Mouse (Mus musculus): ENCODE measurements around the gene Wfdc9. TPM values are rescaled to one million over a fixed set of nuclear protein-coding genes. Genes with fewer than 3 reads are reported as not detected.
"Not testable (repeated sequence)": the region's sequence is repeated elsewhere in the genome, so short reads cannot be mapped to it uniquely, and the experiment has no call there.

Wfdc9 gene
- polyA plus RNA-seq, 1 experiment from 2014 or later = not detected

DNA sequence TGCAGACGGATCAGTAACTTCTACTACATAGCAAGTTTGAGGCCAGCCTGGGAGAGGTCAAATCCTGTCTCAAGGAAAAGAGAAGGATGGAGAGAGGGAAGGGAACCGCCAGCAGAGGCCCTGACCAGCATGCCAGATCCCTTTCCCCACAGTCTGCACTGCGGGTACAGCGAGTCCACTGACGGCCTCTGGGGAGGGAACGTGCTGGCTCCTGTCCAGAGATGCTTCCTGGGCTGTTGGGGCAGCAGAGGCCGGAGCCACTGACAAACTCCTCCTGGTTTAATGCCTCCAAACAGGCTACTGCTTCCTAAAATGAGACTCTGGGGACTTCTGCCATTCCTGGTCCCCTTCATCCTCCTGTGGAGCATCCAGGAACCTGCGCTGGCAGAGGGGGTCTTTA is 42.9 kb downstream of the Wfdc9 start, which contains the start of the genes Wfdc6b and Wfdc8:
Wfdc6b (plus strand) TSS at position 52 of the 400 bp plus-strand sequence.
Wfdc8 (minus strand) TSS at position 156 of the 400 bp plus-strand sequence.
- not testable (repeated sequence) for H3K4me1 ChIP-seq; H3K4me2 ChIP-seq; H3K27ac ChIP-seq; ATAC-seq; H3K4me3 ChIP-seq; H3K27me3 ChIP-seq (replicated peaks); H3K36me3 ChIP-seq; H3K9ac ChIP-seq; H3K9me3 ChIP-seq (replicated peaks)
- WGBS (ENCODE audit: insufficient replicate concordance) = 61% methylated on average over 8 of the region's 8 CpGs

DNA sequence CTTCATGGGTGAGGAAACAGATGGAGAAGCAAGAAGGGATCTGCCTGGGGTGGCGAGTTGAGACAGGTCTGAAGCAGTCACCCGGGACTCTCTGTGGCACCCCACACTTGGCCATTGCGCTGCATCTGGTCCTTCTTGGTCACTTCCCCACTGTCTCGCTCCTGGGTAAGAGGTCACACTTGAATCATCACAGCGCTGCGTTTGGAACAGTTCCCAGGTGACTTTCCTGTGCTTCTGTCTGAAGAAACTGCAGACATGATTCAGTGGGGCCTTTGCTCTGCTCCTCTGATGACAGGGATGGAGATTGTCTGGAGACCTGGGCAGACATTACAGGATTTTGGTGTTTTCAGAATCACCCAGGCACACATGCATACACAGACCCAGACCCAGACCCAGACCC is 47.6 kb downstream of the Wfdc9 start:
- Histone ChIP-seq H3K4me1 (no peaks in the 10 kb centered on the region), H3K9ac (no peak overlapping the region), H3K36me3 (no peaks in the 10 kb centered on the region), H3K9me3 (replicated peaks) (peaks cover 1% of the 10 kb centered on the region; the same call in 1 of the 2 replicates), H3K27ac (no peak overlapping the region), H3K4me2 (no peak overlapping the region), H3K27me3 (replicated peaks) (0 out of 2 replicates have a peak, but pooled peaks cover 4% of the 10 kb centered on the region), H3K4me3 (no peak overlapping the region)
- ATAC-seq = no peak
- WGBS (ENCODE audit: insufficient replicate concordance) = 56% methylated on average over 6 of the region's 6 CpGs

DNA sequence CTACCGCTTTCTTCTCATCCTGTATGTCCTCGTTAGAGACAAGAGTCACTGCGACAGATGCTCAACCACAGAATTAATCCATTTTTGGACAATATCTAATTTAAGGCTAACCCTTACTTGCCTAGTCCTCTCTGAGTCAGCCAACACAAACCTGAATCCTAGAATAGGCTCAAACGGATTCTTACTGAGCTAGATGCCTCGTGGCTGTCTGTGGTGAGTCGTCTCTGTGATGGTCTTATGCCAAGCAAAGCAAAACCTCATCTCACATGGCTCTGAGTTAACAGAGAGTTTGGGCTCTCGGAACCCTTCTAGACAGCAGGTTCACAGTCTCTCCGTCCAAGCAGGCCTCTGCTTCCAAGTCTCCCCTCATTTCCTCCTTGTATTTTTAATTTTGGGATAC is 52.0 kb downstream of the Wfdc9 start:
- H3K27me3 ChIP-seq (replicated peaks) = 0 out of 2 replicates have a peak, but pooled peaks cover 4% of the 10 kb centered on the region
- H3K9ac ChIP-seq = no peak overlapping the region
- H3K4me3 ChIP-seq = no peak overlapping the region
- WGBS (ENCODE audit: insufficient replicate concordance) = 76% methylated on average over 8 of the region's 8 CpGs
- ATAC-seq = no peak
- H3K4me1 ChIP-seq = no peaks in the 10 kb centered on the region
- no peak overlapping the region for H3K4me2 ChIP-seq
- no peaks in the 10 kb centered on the region for H3K36me3 ChIP-seq
- H3K27ac ChIP-seq = no peak overlapping the region
- peaks cover 10% of the 10 kb centered on the region for H3K9me3 ChIP-seq (replicated peaks)

DNA sequence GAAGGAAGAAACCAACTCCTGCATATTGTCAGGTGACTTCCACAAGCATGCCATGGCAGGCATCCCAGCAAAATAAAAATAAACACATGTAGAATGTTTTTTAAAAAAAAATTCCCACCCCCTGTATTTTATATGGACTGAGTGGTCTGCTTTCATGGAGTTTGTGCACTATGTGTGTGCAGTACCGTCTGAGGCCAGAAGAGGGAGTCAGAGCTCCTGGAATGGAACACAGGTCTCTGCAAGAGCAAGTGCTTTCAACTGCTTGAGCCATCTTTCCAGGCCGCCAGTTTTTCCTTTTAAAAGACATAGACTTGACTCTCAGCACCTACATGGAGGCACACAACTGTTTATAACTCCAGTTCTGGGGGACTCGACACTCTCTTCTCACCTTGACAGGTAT is 52.9 kb downstream of the Wfdc9 start:
- ATAC-seq = no peak
- Histone ChIP-seq H3K4me2 (no peak overlapping the region), H3K9me3 (replicated peaks) (peaks cover 10% of the 10 kb centered on the region), H3K4me3 (no peak overlapping the region), H3K4me1 (no peaks in the 10 kb centered on the region), H3K27me3 (replicated peaks) (0 out of 2 replicates have a peak, but pooled peaks cover 4% of the 10 kb centered on the region), H3K9ac (no peak overlapping the region), H3K36me3 (no peaks in the 10 kb centered on the region), H3K27ac (no peak overlapping the region)
- 54% methylated on average over 3 of the region's 3 CpGs for WGBS (ENCODE audit: insufficient replicate concordance)

DNA sequence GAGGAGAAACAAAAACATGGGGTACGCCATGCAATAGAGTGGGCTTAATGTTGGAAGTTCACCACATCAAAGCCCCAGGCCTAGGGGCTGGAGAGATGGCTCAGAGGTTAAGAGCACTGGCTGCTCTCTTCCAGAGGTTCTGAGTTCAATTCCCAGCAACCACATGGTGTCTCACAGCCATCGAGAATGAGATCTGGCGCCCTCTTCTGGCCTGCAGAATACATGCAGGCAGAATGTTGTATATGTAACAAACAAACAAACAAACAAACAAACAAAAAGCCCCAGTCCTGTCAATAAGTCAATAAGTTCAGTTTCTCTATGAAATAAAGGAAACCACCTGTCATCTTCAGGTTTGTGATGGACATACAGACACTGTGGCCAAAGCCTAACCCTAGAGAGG is 56.2 kb downstream of the Wfdc9 start:
- H3K9ac ChIP-seq = no peak overlapping the region
- H3K27ac ChIP-seq = no peak overlapping the region
- H3K27me3 ChIP-seq (replicated peaks) = no peaks in the 10 kb centered on the region
- H3K4me3 ChIP-seq = no peak overlapping the region
- ATAC-seq = no peak
- H3K36me3 ChIP-seq = no peaks in the 10 kb centered on the region
- peaks cover 10% of the 10 kb centered on the region for H3K9me3 ChIP-seq (replicated peaks)
- WGBS (ENCODE audit: insufficient replicate concordance) = 46% methylated on average over 3 of the region's 3 CpGs
- H3K4me2 ChIP-seq = no peak overlapping the region
- no peaks in the 10 kb centered on the region for H3K4me1 ChIP-seq

Other genes with a start within 250 kb of the Wfdc9 start
- 31.3 and 31.8 TPM in 2 replicates for gene Sdc4, start 212.7 kb downstream of the Wfdc9 start, polyA plus RNA-seq (2016; fragmentation: Nextera tagmentation; extraction: Ambion mirVana)
- 36.1 and 37.9 TPM in 2 replicates for gene Sys1, start 199.6 kb downstream of the Wfdc9 start, polyA plus RNA-seq (2016; fragmentation: Nextera tagmentation; extraction: Ambion mirVana)
- gene Gm20458, start 195.6 kb downstream of the Wfdc9 start, polyA plus RNA-seq (2016; fragmentation: Nextera tagmentation; extraction: Ambion mirVana) = 4.7 and 5.2 TPM in 2 replicates
- not detected in 2 replicates for gene Trp53tg5, start 182.9 kb downstream of the Wfdc9 start, polyA plus RNA-seq (2016; fragmentation: Nextera tagmentation; extraction: Ambion mirVana)
- gene Dbndd2, start 170.5 kb downstream of the Wfdc9 start, polyA plus RNA-seq (2016; fragmentation: Nextera tagmentation; extraction: Ambion mirVana) = 0.94 and 1.7 TPM in 2 replicates
- gene Pigt, start 159.1 kb downstream of the Wfdc9 start, polyA plus RNA-seq (2016; fragmentation: Nextera tagmentation; extraction: Ambion mirVana) = 29.7 and 30.3 TPM in 2 replicates
- 2.1 and 3.2 TPM in 2 replicates for gene Wfdc2, start 94.2 kb downstream of the Wfdc9 start, polyA plus RNA-seq (2016; fragmentation: Nextera tagmentation; extraction: Ambion mirVana)
- not detected in 2 replicates for gene Spint3, start 83.1 kb downstream of the Wfdc9 start, polyA plus RNA-seq (2016; fragmentation: Nextera tagmentation; extraction: Ambion mirVana)
- 0.26 TPM in 1 of 2 replicates, not detected in the other for gene Wfdc6a, start 71.1 kb downstream of the Wfdc9 start, polyA plus RNA-seq (2016; fragmentation: Nextera tagmentation; extraction: Ambion mirVana)
- not detected in 2 replicates for gene Eppin, start 63.0 kb downstream of the Wfdc9 start, polyA plus RNA-seq (2016; fragmentation: Nextera tagmentation; extraction: Ambion mirVana)
- gene Wfdc6b, start 43.1 kb downstream of the Wfdc9 start, polyA plus RNA-seq (2016; fragmentation: Nextera tagmentation; extraction: Ambion mirVana) = not detected in 2 replicates
- gene Wfdc8, start 43.0 kb downstream of the Wfdc9 start, polyA plus RNA-seq (2016; fragmentation: Nextera tagmentation; extraction: Ambion mirVana) = not detected in 2 replicates
- not detected in 2 replicates for gene Wfdc16, start 17.8 kb downstream of the Wfdc9 start, polyA plus RNA-seq (2016; fragmentation: Nextera tagmentation; extraction: Ambion mirVana)
- not detected in 2 replicates for gene Wfdc10, start 537 bp downstream of the Wfdc9 start, polyA plus RNA-seq (2016; fragmentation: Nextera tagmentation; extraction: Ambion mirVana)
- gene Wfdc11, start 17.5 kb upstream of the Wfdc9 start, polyA plus RNA-seq (2016; fragmentation: Nextera tagmentation; extraction: Ambion mirVana) = not detected in 2 replicates
- gene Wfdc13, start 28.5 kb upstream of the Wfdc9 start, polyA plus RNA-seq (2016; fragmentation: Nextera tagmentation; extraction: Ambion mirVana) = not detected in 2 replicates
- not detected in 2 replicates for gene Spint4, start 41.9 kb upstream of the Wfdc9 start, polyA plus RNA-seq (2016; fragmentation: Nextera tagmentation; extraction: Ambion mirVana)
- gene Spint5, start 58.7 kb upstream of the Wfdc9 start, polyA plus RNA-seq (2016; fragmentation: Nextera tagmentation; extraction: Ambion mirVana) = not detected in 2 replicates
- gene Wfdc3, start 89.3 kb upstream of the Wfdc9 start, polyA plus RNA-seq (2016; fragmentation: Nextera tagmentation; extraction: Ambion mirVana) = 0.48 and 0.93 TPM in 2 replicates
- 56.9 and 61.0 TPM in 2 replicates for gene Dnttip1, start 89.4 kb upstream of the Wfdc9 start, polyA plus RNA-seq (2016; fragmentation: Nextera tagmentation; extraction: Ambion mirVana)
- 669 and 687 TPM in 2 replicates for gene Ube2c, start 113.3 kb upstream of the Wfdc9 start, polyA plus RNA-seq (2016; fragmentation: Nextera tagmentation; extraction: Ambion mirVana)
- 0.66 and 1.8 TPM in 2 replicates for gene Tnnc2, start 123.4 kb upstream of the Wfdc9 start, polyA plus RNA-seq (2016; fragmentation: Nextera tagmentation; extraction: Ambion mirVana)
- 5.5 TPM in 2 replicates for gene Snx21, start 129.2 kb upstream of the Wfdc9 start, polyA plus RNA-seq (2016; fragmentation: Nextera tagmentation; extraction: Ambion mirVana)
- gene Acot8, start 148.3 kb upstream of the Wfdc9 start, polyA plus RNA-seq (2016; fragmentation: Nextera tagmentation; extraction: Ambion mirVana) = 20.3 and 21.5 TPM in 2 replicates
- gene Zswim3, start 148.5 kb upstream of the Wfdc9 start, polyA plus RNA-seq (2016; fragmentation: Nextera tagmentation; extraction: Ambion mirVana) = 4.8 and 5.9 TPM in 2 replicates
- 8.9 and 9.1 TPM in 2 replicates for gene Zswim1, start 166.1 kb upstream of the Wfdc9 start, polyA plus RNA-seq (2016; fragmentation: Nextera tagmentation; extraction: Ambion mirVana)
- not detected in 2 replicates for gene Spata25, start 172.0 kb upstream of the Wfdc9 start, polyA plus RNA-seq (2016; fragmentation: Nextera tagmentation; extraction: Ambion mirVana)
- 66.7 and 69.3 TPM in 2 replicates for gene Ctsa, start 176.3 kb upstream of the Wfdc9 start, polyA plus RNA-seq (2016; fragmentation: Nextera tagmentation; extraction: Ambion mirVana)
- 2.1 and 2.2 TPM in 2 replicates for gene Neurl2, start 176.9 kb upstream of the Wfdc9 start, polyA plus RNA-seq (2016; fragmentation: Nextera tagmentation; extraction: Ambion mirVana)
- gene Pltp, start 201.1 kb upstream of the Wfdc9 start, polyA plus RNA-seq (2016; fragmentation: Nextera tagmentation; extraction: Ambion mirVana) = 8.4 and 8.7 TPM in 2 replicates
- gene Pcif1, start 222.7 kb upstream of the Wfdc9 start, polyA plus RNA-seq (2016; fragmentation: Nextera tagmentation; extraction: Ambion mirVana) = 48.6 and 51.5 TPM in 2 replicates

Data from liver, embryonic 12.5 days (tissue).